In genomic region chr8:111754088-111754487, GRCm38 (mm10) we compare ENCODE assay signal across 17 mouse cellular contexts. TPM values are rescaled to one million over a fixed set of nuclear protein-coding genes. Genes with fewer than 3 reads are reported as not detected.
A peak's percentile ranks its signal among the peaks of the same experiment; 100 is the strongest.
DNase-seq lines count a peak whose midpoint lies in the region; ATAC-seq and TF ChIP-seq lines count a peak whose summit lies in the region.
"Had no signal": no experiment of that assay in that cellular context is flagged by ENCODE, and none has a peak within 500 bp of the region (broad histone marks: within the 10 kb centered on the region; RNA-seq: fewer than 3 reads in every experiment).

No protein-coding gene starts in this region.

- no peaks in the 10 kb centered on the region; the same call in 1 of the 2 replicates for H3K9me3 ChIP-seq in heart, embryonic 16.5 days (replicated peaks; ENCODE audit: control insufficient read depth, low read length)
- H3K9me3 ChIP-seq in forebrain, postnatal 0 days (ENCODE audit: low read length) = no peaks in the 10 kb centered on the region
- H3K9me3 ChIP-seq: embryonic facial prominence, embryonic 13.5 days; forebrain, embryonic 12.5 days; limb, embryonic 13.5 days; stomach, embryonic 15.5 days had no signal

- H3K4me1 ChIP-seq in heart, embryonic 16.5 days (ENCODE audit: control insufficient read depth, insufficient read depth, low read length) = peaks cover 8% of the 10 kb centered on the region
- H3K4me1 ChIP-seq in spleen, adult 2 months (ENCODE audit: control insufficient read depth, insufficient read depth, insufficient read length) = no peaks in the 10 kb centered on the region
- H3K4me1 ChIP-seq in forebrain, postnatal 0 days (ENCODE audit: insufficient read depth) = no peaks in the 10 kb centered on the region
- H3K4me1 ChIP-seq: embryonic facial prominence, embryonic 13.5 days; forebrain, embryonic 12.5 days; limb, embryonic 13.5 days had no signal

- H3K4me3 ChIP-seq in heart, embryonic 16.5 days (ENCODE audit: low read length) = no peak overlapping the region
- H3K4me3 ChIP-seq in spleen, adult 2 months (ENCODE audit: extremely low read depth, insufficient read depth, insufficient read length) = no peak overlapping the region
- no peak overlapping the region for H3K4me3 ChIP-seq in forebrain, postnatal 0 days (ENCODE audit: low read depth, low read length)
- H3K4me3 ChIP-seq: embryonic facial prominence, embryonic 13.5 days; forebrain, embryonic 12.5 days; limb, embryonic 13.5 days; stomach, embryonic 15.5 days had no signal

- DNase-seq in heart, postnatal 36 days = no peak
- no peak for DNase-seq in spleen, adult 2 months (ENCODE audit: low read depth in 1 of 2, low spot score in 2 of 2)
- DNase-seq in spleen, postnatal 14 days (ENCODE audit: low spot score in 2 of 2) = no peak
- peak; percentile 43 to 57 for DNase-seq in kidney, adult 8-10 months
- peak; percentile 56 for DNase-seq in testis, postnatal 10 days (ENCODE audit: low spot score)
- no peak for DNase-seq in T-cell, adult 2 months (ENCODE audit: low spot score)
- no peak for DNase-seq in forebrain, postnatal 0 days
- DNase-seq: cerebellum, postnatal 10 days; gastrocnemius, postnatal 25 days; right cerebral cortex, postnatal 25 days had no signal

- ATAC-seq in heart, embryonic 16.5 days (replicated peaks; ENCODE audit: extremely low read depth, insufficient read depth, low FRiP score) = 0 out of 2 replicates have a peak, but pooled peaks have one; percentile 32
- no peak for ATAC-seq in forebrain, postnatal 0 days
- ATAC-seq: hindbrain, postnatal 0 days had no signal

- no peak for TF ChIP-seq POLR2A in spleen, adult 2 months (IDR thresholded peaks at IDR 0.05; ENCODE audit: low read depth, low read length)

- 22% methylated on average over 2 of the region's 2 CpGs for WGBS in heart, embryonic 16.5 days
- WGBS in spleen, adult 2 months = 51% methylated on average over 2 of the region's 2 CpGs
- WGBS in forebrain, postnatal 0 days = 71% methylated on average over 2 of the region's 2 CpGs

- H3K27me3 ChIP-seq in heart, embryonic 16.5 days (ENCODE audit: control insufficient read depth, insufficient read depth, low read length) = no peaks in the 10 kb centered on the region
- no peaks in the 10 kb centered on the region; the same call in 1 of the 2 replicates for H3K27me3 ChIP-seq in spleen, adult 2 months (ENCODE audit: control insufficient read depth, insufficient read depth, low read length)
- H3K27me3 ChIP-seq in forebrain, postnatal 0 days (ENCODE audit: insufficient read depth, low read length) = no peaks in the 10 kb centered on the region
- H3K27me3 ChIP-seq: embryonic facial prominence, embryonic 13.5 days; forebrain, embryonic 12.5 days; limb, embryonic 13.5 days; stomach, embryonic 15.5 days had no signal

- intact Hi-C loops in heart, postnatal 36 days (cut with DNase I) = no loop called here

- H3K4me2 ChIP-seq in heart, embryonic 16.5 days (ENCODE audit: low read depth, low read length) = no peak overlapping the region
- H3K4me2 ChIP-seq in forebrain, postnatal 0 days (ENCODE audit: low read depth) = no peak overlapping the region
- H3K4me2 ChIP-seq: embryonic facial prominence, embryonic 13.5 days; forebrain, embryonic 12.5 days; limb, embryonic 13.5 days; stomach, embryonic 15.5 days had no signal

- TF ChIP-seq CTCF in spleen, adult 2 months (IDR thresholded peaks at IDR 0.05; ENCODE audit: extremely low read depth, insufficient read depth, insufficient read length, insufficient replicate concordance) = no peak
- no peak for TF ChIP-seq CTCF in forebrain, postnatal 0 days (IDR thresholded peaks at IDR 0.05; ENCODE audit: low read depth)

- H3K27ac ChIP-seq in heart, embryonic 16.5 days (ENCODE audit: low read length) = 0 out of 2 replicates have a peak overlapping the region, but pooled peaks have one; percentile 7
- H3K27ac ChIP-seq in spleen, adult 2 months (ENCODE audit: insufficient read depth, low read length) = 0 out of 2 replicates have a peak overlapping the region, but pooled peaks have one; percentile 31
- no peak overlapping the region for H3K27ac ChIP-seq in forebrain, postnatal 0 days (ENCODE audit: low read depth, low read length)
- H3K27ac ChIP-seq: embryonic facial prominence, embryonic 13.5 days; forebrain, embryonic 12.5 days; hindbrain, postnatal 0 days; limb, embryonic 13.5 days; stomach, embryonic 15.5 days had no signal

- H3K36me3 ChIP-seq in heart, embryonic 16.5 days (ENCODE audit: control insufficient read depth, insufficient read depth) = no peaks in the 10 kb centered on the region
- H3K36me3 ChIP-seq in spleen, adult 2 months (ENCODE audit: control insufficient read depth, insufficient read depth, low read length) = no peaks in the 10 kb centered on the region
- no peaks in the 10 kb centered on the region for H3K36me3 ChIP-seq in forebrain, postnatal 0 days (ENCODE audit: insufficient read depth)
- H3K36me3 ChIP-seq: embryonic facial prominence, embryonic 13.5 days; forebrain, embryonic 12.5 days; limb, embryonic 13.5 days; stomach, embryonic 15.5 days had no signal

- H3K9ac ChIP-seq in heart, embryonic 16.5 days (ENCODE audit: low read length) = no peak overlapping the region
- H3K9ac ChIP-seq in forebrain, postnatal 0 days = no peak overlapping the region
- H3K9ac ChIP-seq: embryonic facial prominence, embryonic 13.5 days; forebrain, embryonic 12.5 days; limb, embryonic 13.5 days; stomach, embryonic 15.5 days had no signal

RNA-seq across cellular contexts. Expression of gene Bcar1, which starts 10.5 kb away (rescaled TPM):
- 39.8 and 46.7 TPM in 2 replicates for polyA plus RNA-seq in heart, embryonic 16.5 days (2015; fragmentation: Nextera tagmentation; extraction: Ambion mirVana)
- 10 to 100 TPM; 18.8 to 19.1 TPM for total RNA-seq in heart, postnatal 36 days (2021)
- polyA plus RNA-seq in spleen, adult 2 months (2012; rRNA removed) = 20.4 and 25.1 TPM in 2 replicates
- 53.4 and 60.3 TPM in 2 replicates for total RNA-seq in forebrain, postnatal 0 days (2014; rRNA removed)
- 43.4 and 47.0 TPM in 2 replicates for polyA plus RNA-seq in forebrain, postnatal 0 days (2015; fragmentation: Nextera tagmentation; extraction: Ambion mirVana)
- total RNA-seq: megakaryocyte-erythroid progenitor cell, adult 5-6 weeks had no signal

Comparison
In these comparisons a context has a peak if more than half of its experiments do, and no peak if none do; other contexts are left out.
1. DNase-seq: peak in kidney, adult 8-10 months (2 of 2) and testis, postnatal 10 days (single experiment); none in heart, postnatal 36 days (0 of 2), spleen, adult 2 months (0 of 2), spleen, postnatal 14 days (0 of 2), T-cell, adult 2 months (single experiment) and forebrain, postnatal 0 days (single experiment).